Mouse (Mus musculus) stomach, embryonic 15.5 days (tissue): ENCODE results near the gene Cep128. TPM values are rescaled to one million over a fixed set of nuclear protein-coding genes. Genes with fewer than 3 reads are reported as not detected.
"Not testable (repeated sequence)": the region's sequence is repeated elsewhere in the genome, so short reads cannot be mapped to it uniquely, and the experiment has no call there.

Source experiments
- ATAC-seq: fragments of 200-750 bp; cut with Nextera tagmentation; 2 replicates; pipeline ENCODE4 v1.8.0; 2017; ENCODE audit warnings: low read depth, moderate number of reproducible peaks, moderate TSS enrichment; ENCODE audit not compliant: insufficient read depth, low FRiP score
- H3K27ac ChIP-seq: fragments of 300-500 bp; sonication (generic); 2 replicates; pipeline ENCODE4 v1.5.1; 2015; ENCODE audit warnings: mild to moderate bottlenecking, inconsistent platforms
- H3K27me3 ChIP-seq: fragments of 300-500 bp; sonication (generic); replicated peaks from 2 replicates; pipeline ENCODE4 v1.6.1; 2015; ENCODE audit warnings: inconsistent platforms
- H3K36me3 ChIP-seq: fragments of 300-500 bp; sonication (generic); 2 replicates; pipeline ENCODE4 v1.6.1; 2015; ENCODE audit warnings: inconsistent platforms
- H3K4me1 ChIP-seq: fragments of 300-500 bp; sonication (generic); 2 replicates; pipeline ENCODE4 v1.6.1; 2015; ENCODE audit warnings: inconsistent platforms
- H3K4me2 ChIP-seq: fragments of 300-500 bp; sonication (generic); 2 replicates; pipeline ENCODE4 v1.6.1; 2015; ENCODE audit warnings: mild to moderate bottlenecking, inconsistent platforms
- H3K4me3 ChIP-seq: fragments of 300-500 bp; sonication (generic); replicated peaks from 2 replicates; pipeline ENCODE4 v1.5.1; 2015; ENCODE audit warnings: inconsistent platforms
- H3K9ac ChIP-seq: fragments of 300-500 bp; sonication (generic); 2 replicates; pipeline ENCODE4 v1.6.1; 2015; ENCODE audit warnings: inconsistent platforms
- H3K9me3 ChIP-seq: fragments of 300-500 bp; sonication (generic); 2 replicates; pipeline ENCODE4 v1.6.1; 2016; ENCODE audit warnings: inconsistent platforms
- WGBS: fragments of 180-500 bp; shearing (Covaris S2); methylation state at CpG from one replicate; pipeline ENCODE4 v1.1.7; 2015; 5-methylcytosine and 5-hydroxymethylcytosine counted together
- polyA plus RNA-seq: library from polyadenylated mRNA; unstranded; fragments of >200 nt; fragmentation: Nextera tagmentation; extraction: Ambion mirVana; gene quantifications from 2 replicates; pipeline ENCODE4 v1.2.1, GENCODE M21; 2015

Gene Cep128
- polyA plus RNA-seq, 1 experiment from 2014 or later: 8.4 TPM

GRCm38 (mm10) chr12:91400232-91401048, 16.2 kb upstream of the Cep128 start:
- ATAC-seq: peak; percentile 82
- 0 out of 2 replicates have a peak, but pooled peaks cover 6% of the 10 kb centered on the region for H3K27me3 ChIP-seq
- H3K9ac ChIP-seq: 0 out of 2 replicates have a peak overlapping the region, but pooled peaks have one; percentile 12
- WGBS: under 1% methylated on average over 38 of the region's 38 CpGs
- H3K4me2 ChIP-seq: peak overlapping the region; percentile 89
- H3K4me3 ChIP-seq: peak overlapping the region; percentile 49
- no peaks in the 10 kb centered on the region for H3K9me3 ChIP-seq
- H3K4me1 ChIP-seq: 0 out of 2 replicates have a peak, but pooled peaks cover 4% of the 10 kb centered on the region
- H3K36me3 ChIP-seq: no peaks in the 10 kb centered on the region
- no peak overlapping the region for H3K27ac ChIP-seq

GRCm38 (mm10) chr12:91383516-91384264, 519 bp downstream of the Cep128 start:
- Histone ChIP-seq H3K36me3 (no peaks in the 10 kb centered on the region), H3K4me2 (peak overlapping the region; percentile 91), H3K9ac (peak overlapping the region; percentile 37; the same call in 1 of the 2 replicates), H3K27ac (no peak overlapping the region), H3K4me1 (peaks cover 4% of the 10 kb centered on the region; the same call in 1 of the 2 replicates), H3K9me3 (no peaks in the 10 kb centered on the region), H3K27me3 (no peaks in the 10 kb centered on the region), H3K4me3 (peak overlapping the region; percentile 77)
- ATAC-seq: peak; percentile 53
- WGBS: 3% methylated on average over 22 of the region's 22 CpGs

- H3K4me1 ChIP-seq: no peaks in the 10 kb centered on the region
- no peak overlapping the region for H3K9ac ChIP-seq
- no peaks in the 10 kb centered on the region for H3K27me3 ChIP-seq
- no peak overlapping the region for H3K4me3 ChIP-seq
- no peak for ATAC-seq
- no peak overlapping the region for H3K27ac ChIP-seq
- H3K9me3 ChIP-seq: no peaks in the 10 kb centered on the region
- no peak overlapping the region for H3K4me2 ChIP-seq
- H3K36me3 ChIP-seq: peaks cover 4% of the 10 kb centered on the region; the same call in 1 of the 2 replicates
- 73% methylated on average over 3 of the region's 3 CpGs for WGBS
Observed at GRCm38 (mm10) chr12:91369173-91369572, 15.0 kb downstream of the Cep128 start.

GRCm38 (mm10) chr12:91353783-91354182, 30.4 kb downstream of the Cep128 start:
- H3K9me3 ChIP-seq: no peaks in the 10 kb centered on the region
- no peak overlapping the region for H3K9ac ChIP-seq
- H3K4me1 ChIP-seq: no peaks in the 10 kb centered on the region
- WGBS: 87% methylated on average over 8 of the region's 8 CpGs
- no peak overlapping the region for H3K27ac ChIP-seq
- H3K4me3 ChIP-seq: no peak overlapping the region
- H3K4me2 ChIP-seq: no peak overlapping the region
- H3K36me3 ChIP-seq: no peaks in the 10 kb centered on the region
- no peaks in the 10 kb centered on the region for H3K27me3 ChIP-seq
- peak; percentile 65 for ATAC-seq

- not testable (repeated sequence) for H3K4me3 ChIP-seq, H3K27ac ChIP-seq, H3K36me3 ChIP-seq, H3K27me3 ChIP-seq, H3K4me2 ChIP-seq, ATAC-seq, H3K4me1 ChIP-seq, H3K9me3 ChIP-seq, H3K9ac ChIP-seq
- 96% methylated on average over 13 of the region's 13 CpGs for WGBS
Observed at GRCm38 (mm10) chr12:91338656-91339055, 45.6 kb downstream of the Cep128 start.

GRCm38 (mm10) chr12:91327527-91327926, 56.7 kb downstream of the Cep128 start:
- ATAC-seq: no peak; the same call in 1 of the 2 replicates
- 70% methylated on average over 4 of the region's 4 CpGs for WGBS
- Histone ChIP-seq H3K36me3 (no peaks in the 10 kb centered on the region), H3K4me1 (no peaks in the 10 kb centered on the region), H3K9ac (no peak overlapping the region), H3K27ac (no peak overlapping the region), H3K27me3 (no peaks in the 10 kb centered on the region), H3K9me3 (no peaks in the 10 kb centered on the region), H3K4me3 (no peak overlapping the region), H3K4me2 (no peak overlapping the region)

- Histone ChIP-seq H3K4me1 (no peaks in the 10 kb centered on the region), H3K27ac (no peak overlapping the region), H3K9ac (no peak overlapping the region), H3K27me3 (no peaks in the 10 kb centered on the region), H3K9me3 (no peaks in the 10 kb centered on the region), H3K36me3 (no peaks in the 10 kb centered on the region), H3K4me2 (no peak overlapping the region), H3K4me3 (no peak overlapping the region)
- ATAC-seq: no peak
- WGBS: 38% methylated on average over 6 of the region's 6 CpGs
Observed at GRCm38 (mm10) chr12:91326104-91326503, 58.1 kb downstream of the Cep128 start.

GRCm38 (mm10) chr12:91315026-91315425, 69.2 kb downstream of the Cep128 start:
- ATAC-seq: no peak
- H3K27me3 ChIP-seq: no peaks in the 10 kb centered on the region
- H3K9me3 ChIP-seq: no peaks in the 10 kb centered on the region
- no peak overlapping the region for H3K4me3 ChIP-seq
- H3K4me1 ChIP-seq: no peaks in the 10 kb centered on the region
- H3K27ac ChIP-seq: no peak overlapping the region
- 81% methylated on average over 7 of the region's 7 CpGs for WGBS
- no peak overlapping the region for H3K4me2 ChIP-seq
- H3K9ac ChIP-seq: no peak overlapping the region
- H3K36me3 ChIP-seq: no peaks in the 10 kb centered on the region

- Histone ChIP-seq H3K36me3 (no peaks in the 10 kb centered on the region), H3K4me1 (no peaks in the 10 kb centered on the region), H3K4me2 (no peak overlapping the region), H3K27ac (no peak overlapping the region), H3K4me3 (no peak overlapping the region), H3K9me3 (no peaks in the 10 kb centered on the region), H3K27me3 (no peaks in the 10 kb centered on the region), H3K9ac (no peak overlapping the region)
- WGBS: 46% methylated on average over 10 of the region's 10 CpGs
- ATAC-seq: no peak
Observed at GRCm38 (mm10) chr12:91313974-91314587, 70.1 kb downstream of the Cep128 start.

GRCm38 (mm10) chr12:91312591-91312990, 71.6 kb downstream of the Cep128 start:
- ATAC-seq: no peak
- Histone ChIP-seq H3K4me2 (no peak overlapping the region), H3K9ac (no peak overlapping the region), H3K9me3 (no peaks in the 10 kb centered on the region), H3K27ac (no peak overlapping the region), H3K4me1 (no peaks in the 10 kb centered on the region), H3K27me3 (no peaks in the 10 kb centered on the region), H3K4me3 (no peak overlapping the region), H3K36me3 (no peaks in the 10 kb centered on the region)
- 88% methylated on average over 4 of the region's 4 CpGs for WGBS

- H3K4me3 ChIP-seq: no peak overlapping the region
- no peak overlapping the region for H3K9ac ChIP-seq
- no peaks in the 10 kb centered on the region for H3K4me1 ChIP-seq
- no peaks in the 10 kb centered on the region for H3K9me3 ChIP-seq
- H3K27me3 ChIP-seq: no peaks in the 10 kb centered on the region
- no peak overlapping the region for H3K4me2 ChIP-seq
- WGBS: 68% methylated on average over 3 of the region's 3 CpGs
- no peak overlapping the region for H3K27ac ChIP-seq
- no peak for ATAC-seq
- no peaks in the 10 kb centered on the region for H3K36me3 ChIP-seq
Observed at GRCm38 (mm10) chr12:91307733-91308132, 76.5 kb downstream of the Cep128 start.

GRCm38 (mm10) chr12:91305769-91306168, 78.4 kb downstream of the Cep128 start:
- ATAC-seq: no peak
- H3K4me1 ChIP-seq: no peaks in the 10 kb centered on the region
- no peak overlapping the region for H3K27ac ChIP-seq
- H3K4me3 ChIP-seq: no peak overlapping the region
- no peaks in the 10 kb centered on the region for H3K9me3 ChIP-seq
- no peak overlapping the region for H3K4me2 ChIP-seq
- 81% methylated on average over 7 of the region's 7 CpGs for WGBS
- H3K9ac ChIP-seq: no peak overlapping the region
- H3K27me3 ChIP-seq: no peaks in the 10 kb centered on the region
- no peaks in the 10 kb centered on the region for H3K36me3 ChIP-seq
